ENCODE assay signal across 22 mouse cellular contexts in the genomic region with DNA sequence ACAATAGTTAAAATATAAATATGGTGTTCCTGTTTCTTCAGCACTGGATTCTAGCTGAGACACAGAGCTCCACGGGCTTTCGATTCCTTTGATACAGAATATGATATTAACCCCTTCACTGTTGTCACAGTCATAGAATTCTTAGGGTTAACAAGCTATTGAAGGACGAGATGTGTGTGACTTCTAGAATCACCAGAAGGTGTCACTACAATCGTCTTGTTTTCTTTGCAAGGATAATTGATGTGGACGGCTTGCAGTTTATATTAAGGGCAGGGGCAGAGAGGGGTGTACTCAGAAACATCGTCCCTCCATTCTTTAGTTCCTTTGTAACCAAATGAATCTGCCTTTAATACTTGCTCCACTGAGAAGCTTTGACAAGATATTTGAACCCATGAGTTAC.
DNase-seq lines count a peak whose midpoint lies in the region; ATAC-seq and TF ChIP-seq lines count a peak whose summit lies in the region.
"Had no signal": no experiment of that assay in that cellular context is flagged by ENCODE, and none has a peak within 500 bp of the region (broad histone marks: within the 10 kb centered on the region; RNA-seq: fewer than 3 reads in every experiment).

No protein-coding gene starts in this region.

- H3K9ac ChIP-seq in heart, postnatal 0 days (replicated peaks; ENCODE audit: low read depth, low read length), result no peak overlapping the region
- no peak overlapping the region for H3K9ac ChIP-seq in lung, embryonic 14.5 days
- H3K9ac ChIP-seq: forebrain, embryonic 13.5 days; hindbrain, embryonic 15.5 days; neural tube, embryonic 15.5 days had no signal

- peak; percentile 17; the same call in 1 of the 2 replicates for TF ChIP-seq CTCF in heart, postnatal 0 days (IDR thresholded peaks at IDR 0.05; ENCODE audit: low read depth)
- peak; percentile 17; the same call in 1 of the 2 replicates for TF ChIP-seq CTCF in lung, embryonic 14.5 days (IDR thresholded peaks at IDR 0.05; ENCODE audit: low read depth)

- 26% methylated on average over 6 of the region's 6 CpGs for WGBS in heart, postnatal 0 days
- WGBS in lung, embryonic 14.5 days, result 26% methylated on average over 6 of the region's 6 CpGs

- no peak for TF ChIP-seq EP300 in heart, postnatal 0 days (IDR thresholded peaks at IDR 0.05; ENCODE audit: low read depth)

- H3K36me3 ChIP-seq in heart, postnatal 0 days (replicated peaks; ENCODE audit: control insufficient read depth, insufficient read depth, low read length), result no peaks in the 10 kb centered on the region
- H3K36me3 ChIP-seq in lung, embryonic 14.5 days (ENCODE audit: insufficient read depth), result no peaks in the 10 kb centered on the region
- H3K36me3 ChIP-seq: hindbrain, embryonic 15.5 days; neural tube, embryonic 15.5 days had no signal

- no peak overlapping the region for H3K27ac ChIP-seq in heart, postnatal 0 days (ENCODE audit: low read depth)
- H3K27ac ChIP-seq in lung, embryonic 14.5 days (ENCODE audit: low read depth), result no peak overlapping the region
- H3K27ac ChIP-seq: forebrain, embryonic 13.5 days; hindbrain, embryonic 15.5 days; neural tube, embryonic 15.5 days had no signal

- no peaks in the 10 kb centered on the region for H3K4me1 ChIP-seq in heart, postnatal 0 days (ENCODE audit: control insufficient read depth, insufficient read depth)
- no peaks in the 10 kb centered on the region for H3K4me1 ChIP-seq in lung, embryonic 14.5 days (ENCODE audit: insufficient read depth)
- H3K4me1 ChIP-seq: forebrain, embryonic 13.5 days; hindbrain, embryonic 15.5 days; neural tube, embryonic 15.5 days had no signal

- ATAC-seq in heart, postnatal 0 days (ENCODE audit: insufficient read depth, low read depth), result no peak
- ATAC-seq in lung, embryonic 14.5 days (ENCODE audit: insufficient read depth), result no peak
- ATAC-seq: forebrain, embryonic 13.5 days had no signal

- H3K4me2 ChIP-seq in heart, postnatal 0 days (ENCODE audit: low read depth, low read length), result no peak overlapping the region
- no peak overlapping the region for H3K4me2 ChIP-seq in lung, embryonic 14.5 days
- H3K4me2 ChIP-seq: forebrain, embryonic 13.5 days; heart, embryonic 11.5 days; hindbrain, embryonic 15.5 days; liver, embryonic 11.5 days; midbrain, embryonic 11.5 days; neural tube, embryonic 15.5 days had no signal

- H3K9me3 ChIP-seq in heart, postnatal 0 days (replicated peaks; ENCODE audit: control insufficient read depth, low read length), result no peaks in the 10 kb centered on the region
- H3K9me3 ChIP-seq in lung, embryonic 14.5 days (ENCODE audit: low read depth, low read length), result no peaks in the 10 kb centered on the region
- H3K9me3 ChIP-seq: forebrain, embryonic 13.5 days; hindbrain, embryonic 15.5 days; neural tube, embryonic 15.5 days had no signal

- H3K27me3 ChIP-seq in heart, postnatal 0 days (ENCODE audit: control insufficient read depth, insufficient read depth, low read length), result no peaks in the 10 kb centered on the region
- H3K27me3 ChIP-seq in lung, embryonic 14.5 days (ENCODE audit: insufficient read depth, low read length), result no peaks in the 10 kb centered on the region
- H3K27me3 ChIP-seq: forebrain, embryonic 13.5 days; hindbrain, embryonic 15.5 days; neural tube, embryonic 15.5 days had no signal

- no peak for DNase-seq in heart, postnatal 0 days (ENCODE audit: low spot score)
- no peak for DNase-seq in heart, adult 11 months
- no peak for DNase-seq in lung, embryonic 14.5 days
- DNase-seq in lung, postnatal 10 days, result no peak
- peak; percentile 40 for DNase-seq in ES-CJ7 (ENCODE audit: low read depth, low spot score)
- DNase-seq in induced T-regulatory cell, adult 2 months (ENCODE audit: low read depth), result peak; percentile 4
- DNase-seq in cerebellum, adult 11 months, result no peak
- DNase-seq in gastrocnemius, postnatal 10 days, result no peak
- DNase-seq: adrenal gland, postnatal 36 days; cerebellum, adult 8-10 months; heart, postnatal 14 days; kidney, adult 18-20 months; kidney, postnatal 10 days; right cerebral cortex, postnatal 25 days; thymus, adult 18-20 months had no signal

- H3K4me3 ChIP-seq in heart, postnatal 0 days (ENCODE audit: low read depth, low read length), result no peak overlapping the region
- no peak overlapping the region for H3K4me3 ChIP-seq in lung, embryonic 14.5 days (ENCODE audit: low read depth, low read length)
- H3K4me3 ChIP-seq: forebrain, embryonic 13.5 days; hindbrain, embryonic 15.5 days; myocyte; neural tube, embryonic 15.5 days had no signal

Comparison
In these comparisons a context has a peak if more than half of its experiments do, and no peak if none do; other contexts are left out.
1. DNase-seq: peak in ES-CJ7 (single experiment) and induced T-regulatory cell, adult 2 months (single experiment); none in heart, postnatal 0 days (single experiment), heart, adult 11 months (single experiment), lung, embryonic 14.5 days (single experiment), lung, postnatal 10 days (single experiment), cerebellum, adult 11 months (single experiment) and gastrocnemius, postnatal 10 days (single experiment).